In genomic region chr6:116664031-116664430, GRCm38 (mm10) we compare ENCODE assay signal across 18 mouse cellular contexts. TPM values are rescaled to one million over a fixed set of nuclear protein-coding genes. Genes with fewer than 3 reads are reported as not detected.
A peak's percentile ranks its signal among the peaks of the same experiment; 100 is the strongest.
DNase-seq lines count a peak whose midpoint lies in the region; ATAC-seq and TF ChIP-seq lines count a peak whose summit lies in the region.
"Had no signal": no experiment of that assay in that cellular context is flagged by ENCODE, and none has a peak within 500 bp of the region (broad histone marks: within the 10 kb centered on the region; RNA-seq: fewer than 3 reads in every experiment).

No protein-coding gene starts in this region.

- TF ChIP-seq CTCF in lung, postnatal 0 days (IDR thresholded peaks at IDR 0.05), result no peak
- no peak for TF ChIP-seq CTCF in lung, adult 2 months (IDR thresholded peaks at IDR 0.05; ENCODE audit: insufficient read depth, low read length)
- no peak for TF ChIP-seq CTCF in bone marrow macrophage, adult 2 months (IDR thresholded peaks at IDR 0.05; ENCODE audit: low read depth, low read length)

- H3K4me1 ChIP-seq in lung, postnatal 0 days (ENCODE audit: insufficient read depth, low read depth, low read length), result no peaks in the 10 kb centered on the region
- H3K4me1 ChIP-seq in lung, adult 2 months (ENCODE audit: control insufficient read depth, insufficient read depth, low read length), result no peaks in the 10 kb centered on the region; the same call in 1 of the 2 replicates
- peaks cover 54% of the 10 kb centered on the region for H3K4me1 ChIP-seq in bone marrow macrophage, adult 2 months (ENCODE audit: control insufficient read depth, insufficient read depth, low read length)
- peaks cover 24% of the 10 kb centered on the region for H3K4me1 ChIP-seq in forebrain, embryonic 13.5 days

- WGBS in lung, postnatal 0 days, result 72% methylated on average over 6 of the region's 6 CpGs
- WGBS in lung, adult 2 months, result 78% methylated on average over 6 of the region's 6 CpGs
- 82% methylated on average over 6 of the region's 6 CpGs for WGBS in forebrain, embryonic 13.5 days

- peak; percentile 67 for ATAC-seq in lung, postnatal 0 days
- ATAC-seq in granulocyte monocyte progenitor cell, adult 5-6 weeks (replicated peaks; ENCODE audit: poor library complexity, severe bottlenecking), result peak; percentile 82
- peak; percentile 81 for ATAC-seq in neutrophil, adult 5-6 weeks (ENCODE audit: extremely low read depth, insufficient number of reproducible peaks, low FRiP score, poor library complexity, severe bottlenecking)
- ATAC-seq in forebrain, embryonic 13.5 days, result no peak

- H3K9me3 ChIP-seq in lung, postnatal 0 days (ENCODE audit: low read length), result no peaks in the 10 kb centered on the region
- H3K9me3 ChIP-seq in forebrain, embryonic 13.5 days (replicated peaks), result no peaks in the 10 kb centered on the region
- H3K9me3 ChIP-seq: hindbrain, embryonic 15.5 days; midbrain, embryonic 12.5 days had no signal

- TF ChIP-seq POLR2A in lung, adult 2 months (IDR thresholded peaks at IDR 0.05; ENCODE audit: borderline replicate concordance, extremely low read depth, low read depth, low read length), result no peak
- no peak for TF ChIP-seq POLR2A in bone marrow macrophage, adult 2 months (IDR thresholded peaks at IDR 0.05; ENCODE audit: borderline replicate concordance, low read depth, low read length)

- H3K27me3 ChIP-seq in lung, postnatal 0 days (replicated peaks; ENCODE audit: insufficient read depth, low read length), result no peaks in the 10 kb centered on the region
- no peaks in the 10 kb centered on the region for H3K27me3 ChIP-seq in forebrain, embryonic 13.5 days
- H3K27me3 ChIP-seq: CH12.LX; hindbrain, embryonic 15.5 days; midbrain, embryonic 12.5 days had no signal

- no peak overlapping the region for H3K4me2 ChIP-seq in lung, postnatal 0 days (replicated peaks; ENCODE audit: low read depth, low read length)
- no peak overlapping the region for H3K4me2 ChIP-seq in forebrain, embryonic 13.5 days
- H3K4me2 ChIP-seq: hindbrain, embryonic 15.5 days; midbrain, embryonic 12.5 days had no signal

- H3K9ac ChIP-seq in lung, postnatal 0 days (replicated peaks; ENCODE audit: low read depth), result no peak overlapping the region
- H3K9ac ChIP-seq in forebrain, embryonic 13.5 days, result no peak overlapping the region
- H3K9ac ChIP-seq: hindbrain, embryonic 15.5 days; midbrain, embryonic 12.5 days had no signal

- TF ChIP-seq EP300 in lung, postnatal 0 days (IDR thresholded peaks at IDR 0.05), result no peak

- H3K27ac ChIP-seq in lung, postnatal 0 days (ENCODE audit: low read length), result no peak overlapping the region
- H3K27ac ChIP-seq in bone marrow macrophage, adult 2 months (ENCODE audit: insufficient read depth, low read depth, low read length), result peak overlapping the region; percentile 94
- H3K27ac ChIP-seq in forebrain, embryonic 13.5 days, result no peak overlapping the region
- H3K27ac ChIP-seq: midbrain, embryonic 12.5 days had no signal

- DNase-seq in lung, postnatal 0 days (ENCODE audit: low spot score), result peak; percentile 55
- no peak for DNase-seq in lung, adult 2 months
- no peak for DNase-seq in gastrocnemius, postnatal 25 days
- no peak for DNase-seq in layer of hippocampus, adult 9-10 months (ENCODE audit: low spot score)
- DNase-seq: adrenal gland, postnatal 36 days; cerebellum, adult 11 months; cerebellum, postnatal 25 days; gastrocnemius, postnatal 36 days; kidney, adult 2 months; kidney, postnatal 25 days; thymus, postnatal 25 days had no signal

- no peak overlapping the region for H3K4me3 ChIP-seq in lung, postnatal 0 days (ENCODE audit: low read depth, low read length)
- H3K4me3 ChIP-seq in lung, adult 2 months (replicated peaks; ENCODE audit: extremely low read depth, low read depth, low read length), result no peak overlapping the region
- H3K4me3 ChIP-seq in bone marrow macrophage, adult 2 months (ENCODE audit: insufficient read depth, low read length), result peak overlapping the region; percentile 22
- no peak overlapping the region for H3K4me3 ChIP-seq in forebrain, embryonic 13.5 days
- H3K4me3 ChIP-seq: hindbrain, embryonic 15.5 days; midbrain, embryonic 12.5 days had no signal

- no peaks in the 10 kb centered on the region for H3K36me3 ChIP-seq in lung, postnatal 0 days (ENCODE audit: insufficient read depth, low read length)
- H3K36me3 ChIP-seq in forebrain, embryonic 13.5 days (ENCODE audit: poor library complexity, severe bottlenecking), result no peaks in the 10 kb centered on the region
- H3K36me3 ChIP-seq: hindbrain, embryonic 15.5 days; midbrain, embryonic 12.5 days had no signal

RNA-seq across cellular contexts. Expression of gene Rassf4, which starts 9.7 kb away (rescaled TPM):
- 9.3 and 10.0 TPM in 2 replicates for polyA plus RNA-seq in lung, postnatal 0 days (2015; fragmentation: Nextera tagmentation; extraction: Ambion mirVana)
- polyA plus RNA-seq in lung, adult 2 months (2012; rRNA removed), result 18.1 and 20.6 TPM in 2 replicates
- 388 and 401 TPM in 2 replicates for polyA plus RNA-seq in bone marrow macrophage, adult 2 months (2012; ENCODE audit: insufficient read depth, insufficient read length, missing spikeins)
- total RNA-seq in granulocyte monocyte progenitor cell, adult 5-6 weeks (2014; fragmentation: Nextera tagmentation), result 78.9 and 79.9 TPM in 2 replicates
- 41.0 and 46.8 TPM in 2 replicates for total RNA-seq in granulocyte monocyte progenitor cell, adult 5-6 weeks (2017)
- 32.2 and 39.9 TPM in 2 replicates for total RNA-seq in neutrophil, adult 5-6 weeks (2017)
- 1 to 10 TPM; 1.2 to 2.3 TPM for total RNA-seq in gastrocnemius, postnatal 25 days (2021)
- 12.8 and 17.4 TPM in 2 replicates for polyA plus RNA-seq in forebrain, embryonic 13.5 days (2015; fragmentation: Nextera tagmentation; extraction: Ambion mirVana)

RNA-seq across cellular contexts. Expression of gene Depp1, which starts 13.6 kb away (rescaled TPM):
- 79.3 and 86.1 TPM in 2 replicates for polyA plus RNA-seq in lung, postnatal 0 days (2015; fragmentation: Nextera tagmentation; extraction: Ambion mirVana)
- polyA plus RNA-seq in lung, adult 2 months (2012; rRNA removed), result 59.8 and 70.1 TPM in 2 replicates
- polyA plus RNA-seq in bone marrow macrophage, adult 2 months (2012; ENCODE audit: insufficient read depth, insufficient read length, missing spikeins), result 0.61 TPM in 1 of 2 replicates, not detected in the other
- total RNA-seq in granulocyte monocyte progenitor cell, adult 5-6 weeks (2014; fragmentation: Nextera tagmentation), result not detected in 2 replicates
- not detected in 2 replicates for total RNA-seq in granulocyte monocyte progenitor cell, adult 5-6 weeks (2017)
- total RNA-seq in neutrophil, adult 5-6 weeks (2017), result not detected in 2 replicates
- total RNA-seq in gastrocnemius, postnatal 25 days (2021), result 1 to 10 TPM; 1.5 to 7.2 TPM
- 3.9 and 4.1 TPM in 2 replicates for polyA plus RNA-seq in forebrain, embryonic 13.5 days (2015; fragmentation: Nextera tagmentation; extraction: Ambion mirVana)

RNA-seq across cellular contexts. Expression of gene Zfp422, which starts 35.2 kb away (rescaled TPM):
- polyA plus RNA-seq in lung, postnatal 0 days (2015; fragmentation: Nextera tagmentation; extraction: Ambion mirVana), result 58.1 and 64.4 TPM in 2 replicates
- polyA plus RNA-seq in lung, adult 2 months (2012; rRNA removed), result 8.4 and 16.2 TPM in 2 replicates
- polyA plus RNA-seq in bone marrow macrophage, adult 2 months (2012; ENCODE audit: insufficient read depth, insufficient read length, missing spikeins), result 26.7 and 31.5 TPM in 2 replicates
- total RNA-seq in granulocyte monocyte progenitor cell, adult 5-6 weeks (2014; fragmentation: Nextera tagmentation), result 110 and 113 TPM in 2 replicates
- 68.6 and 72.0 TPM in 2 replicates for total RNA-seq in granulocyte monocyte progenitor cell, adult 5-6 weeks (2017)
- total RNA-seq in neutrophil, adult 5-6 weeks (2017), result 11.6 and 12.8 TPM in 2 replicates
- total RNA-seq in gastrocnemius, postnatal 25 days (2021), result 1 to 10 TPM; 7.9 to 8.4 TPM
- polyA plus RNA-seq in forebrain, embryonic 13.5 days (2015; fragmentation: Nextera tagmentation; extraction: Ambion mirVana), result 287 and 299 TPM in 2 replicates

RNA-seq across cellular contexts. Expression of gene Tmem72, which starts 52.7 kb away (rescaled TPM):
- 0.01 and 0.02 TPM in 2 replicates for polyA plus RNA-seq in lung, postnatal 0 days (2015; fragmentation: Nextera tagmentation; extraction: Ambion mirVana)
- polyA plus RNA-seq in lung, adult 2 months (2012; rRNA removed), result 0.04 TPM in 1 of 2 replicates, not detected in the other
- 0.09 TPM in 1 of 2 replicates, not detected in the other for polyA plus RNA-seq in bone marrow macrophage, adult 2 months (2012; ENCODE audit: insufficient read depth, insufficient read length, missing spikeins)
- 0.11 and 0.24 TPM in 2 replicates for total RNA-seq in granulocyte monocyte progenitor cell, adult 5-6 weeks (2014; fragmentation: Nextera tagmentation)
- total RNA-seq in granulocyte monocyte progenitor cell, adult 5-6 weeks (2017), result under 0.01 and 0.04 TPM in 2 replicates
- total RNA-seq in neutrophil, adult 5-6 weeks (2017), result 0.23 and 0.37 TPM in 2 replicates
- under 1 TPM; 0.03 to 0.13 TPM for total RNA-seq in gastrocnemius, postnatal 25 days (2021)
- polyA plus RNA-seq in forebrain, embryonic 13.5 days (2015; fragmentation: Nextera tagmentation; extraction: Ambion mirVana), result 0.06 and 0.64 TPM in 2 replicates

Comparison
In these comparisons a context has a peak if more than half of its experiments do, and no peak if none do; other contexts are left out.
1. RNA of gene Rassf4, which starts 9.7 kb away (polyA plus RNA-seq): 388 to 401 TPM in bone marrow macrophage, adult 2 months; 18.1 to 20.6 TPM in lung, adult 2 months, 12.8 to 17.4 TPM in forebrain, embryonic 13.5 days and 9.3 to 10.0 TPM in lung, postnatal 0 days; every median in the first group is over 10 times any median in the second.
2. RNA of gene Depp1, which starts 13.6 kb away (polyA plus RNA-seq): 79.3 to 86.1 TPM in lung, postnatal 0 days and 59.8 to 70.1 TPM in lung, adult 2 months; 3.9 to 4.1 TPM in forebrain, embryonic 13.5 days and 0.61 TPM in bone marrow macrophage, adult 2 months; every median in the first group is over 10 times any median in the second.